Mouse (Mus musculus): ENCODE measurements around the gene Tmem132b. TPM values are rescaled to one million over a fixed set of nuclear protein-coding genes. Genes with fewer than 3 reads are reported as not detected.

The Tmem132b gene
- total and polyA plus RNA-seq, 3 experiments, result not detected

- Histone ChIP-seq H3K36me3 (replicated peaks in 1 of 2; ENCODE audit: control insufficient read depth in 1 of 2, insufficient read depth in 1 of 2, low read length in 1 of 2) (peaks cover 17 to 80% of the 10 kb centered on the region in 2 experiments), H3K9me3 (replicated peaks; ENCODE audit: low read length) (no peaks in the 10 kb centered on the region), H3K4me1 (ENCODE audit: control insufficient read depth in 1 of 2, insufficient read depth in 2 of 2) (peaks cover 0 to 2% of the 10 kb centered on the region in 2 experiments; a peak in 2 of 4 replicates), H3K4me3 (replicated peaks in 1 of 3; ENCODE audit: low read depth in 2 of 3, low read length in 2 of 3, poor library complexity in 1 of 3) (no peak overlapping the region), H3K4me2 (ENCODE audit: insufficient read depth, low read depth, poor library complexity, severe bottlenecking) (no peak overlapping the region), H3K27me3 (replicated peaks) (no peaks in the 10 kb centered on the region), H3K27ac (ENCODE audit: insufficient read depth, low read depth) (no peak overlapping the region), H3K9ac (ENCODE audit: insufficient read depth, low read depth) (no peak overlapping the region), H3K79me2 (replicated peaks; ENCODE audit: control insufficient read depth, extremely low read depth, insufficient read depth, poor library complexity, severe bottlenecking) (no peaks in the 10 kb centered on the region)
- peak; percentile 52 for DNase-seq (ENCODE audit: extremely low read depth)
- dilution Hi-C loops (cut with MboI; ENCODE audit: extremely low pct_ligation_motif_present, extremely low pct_unique_long_range_greater_than_20kb, low sequenced_read_pairs) (no loop called here), in situ Hi-C loops (cut with MboI; ENCODE audit: low pct_ligation_motif_present, low pct_unique_long_range_greater_than_20kb, low sequenced_read_pairs) (no loop called here)
- TF ChIP-seq RAD21 (IDR thresholded peaks at IDR 0.05; ENCODE audit: low read depth, low read length) (peak; percentile 39), TCF12 (IDR thresholded peaks at IDR 0.05; ENCODE audit: low read depth, low read length) (no peak), CTCF (conservative IDR thresholded peaks at IDR 0.05 in 1 of 2, IDR thresholded peaks at IDR 0.05 in 1 of 2; ENCODE audit: low read depth in 2 of 2, low read length in 2 of 2) (peak; percentile 52 to 68; a peak in 3 of 4 replicates), EP300 (IDR thresholded peaks at IDR 0.05; ENCODE audit: low read length) (no peak), SMC3 (IDR thresholded peaks at IDR 0.05; ENCODE audit: low read depth, low read length) (peak; percentile 41)
These were observed 33.6 kb upstream of the Tmem132b start for GRCm38 (mm10) chr5:125497821-125498600.

GRCm38 (mm10) chr5:125501505-125501904 lies 30.1 kb upstream of the Tmem132b start:
- in situ Hi-C loops (cut with MboI; ENCODE audit: low pct_ligation_motif_present, low pct_unique_long_range_greater_than_20kb, low sequenced_read_pairs) (no loop called here), dilution Hi-C loops (cut with MboI; ENCODE audit: extremely low pct_ligation_motif_present, extremely low pct_unique_long_range_greater_than_20kb, low sequenced_read_pairs) (no loop called here)
- Histone ChIP-seq H3K4me1 (ENCODE audit: control insufficient read depth in 1 of 2, insufficient read depth in 2 of 2) (no peaks in the 10 kb centered on the region), H3K9ac (ENCODE audit: insufficient read depth, low read depth) (no peak overlapping the region), H3K4me2 (ENCODE audit: insufficient read depth, low read depth, poor library complexity, severe bottlenecking) (no peak overlapping the region), H3K4me3 (replicated peaks in 1 of 3; ENCODE audit: low read depth in 2 of 3, low read length in 2 of 3, poor library complexity in 1 of 3) (no peak overlapping the region), H3K9me3 (replicated peaks; ENCODE audit: low read length) (no peaks in the 10 kb centered on the region), H3K27ac (ENCODE audit: insufficient read depth, low read depth) (no peak overlapping the region), H3K36me3 (replicated peaks in 1 of 2; ENCODE audit: control insufficient read depth in 1 of 2, insufficient read depth in 1 of 2, low read length in 1 of 2) (peaks cover 25 to 85% of the 10 kb centered on the region in 2 experiments), H3K27me3 (replicated peaks) (no peaks in the 10 kb centered on the region), H3K79me2 (replicated peaks; ENCODE audit: control insufficient read depth, extremely low read depth, insufficient read depth, poor library complexity, severe bottlenecking) (no peaks in the 10 kb centered on the region)
- no peak for TF ChIP-seq ZC3H11A (IDR thresholded peaks at IDR 0.05; ENCODE audit: low read depth, low read length)
- TF ChIP-seq MEF2A (IDR thresholded peaks at IDR 0.05; ENCODE audit: borderline replicate concordance, low read depth, low read length), result no peak
- TF ChIP-seq ZKSCAN1 (IDR thresholded peaks at IDR 0.05; ENCODE audit: borderline replicate concordance, low read depth, low read length), result no peak
- TF ChIP-seq PAX5 (IDR thresholded peaks at IDR 0.05; ENCODE audit: low read length), result no peak
- TF ChIP-seq ELF1 (IDR thresholded peaks at IDR 0.05; ENCODE audit: low read depth, low read length), result no peak
- no peak for TF ChIP-seq USF2 (conservative IDR thresholded peaks at IDR 0.05; ENCODE audit: low read depth, low read length)
- no peak for DNase-seq (ENCODE audit: extremely low read depth)

GRCm38 (mm10) chr5:125502186-125502585 lies 29.4 kb upstream of the Tmem132b start:
- Histone ChIP-seq H3K9ac (ENCODE audit: insufficient read depth, low read depth) (no peak overlapping the region), H3K27me3 (replicated peaks) (no peaks in the 10 kb centered on the region), H3K9me3 (replicated peaks; ENCODE audit: low read length) (no peaks in the 10 kb centered on the region), H3K27ac (ENCODE audit: insufficient read depth, low read depth) (no peak overlapping the region), H3K4me1 (ENCODE audit: control insufficient read depth in 1 of 2, insufficient read depth in 2 of 2) (no peaks in the 10 kb centered on the region), H3K79me2 (replicated peaks; ENCODE audit: control insufficient read depth, extremely low read depth, insufficient read depth, poor library complexity, severe bottlenecking) (no peaks in the 10 kb centered on the region), H3K4me2 (ENCODE audit: insufficient read depth, low read depth, poor library complexity, severe bottlenecking) (no peak overlapping the region), H3K36me3 (replicated peaks in 1 of 2; ENCODE audit: control insufficient read depth in 1 of 2, insufficient read depth in 1 of 2, low read length in 1 of 2) (peaks cover 28 to 89% of the 10 kb centered on the region in 2 experiments), H3K4me3 (replicated peaks in 1 of 3; ENCODE audit: low read depth in 2 of 3, low read length in 2 of 3, poor library complexity in 1 of 3) (no peak overlapping the region)
- no peak for DNase-seq (ENCODE audit: extremely low read depth)
- TF ChIP-seq ZC3H11A (IDR thresholded peaks at IDR 0.05; ENCODE audit: low read depth, low read length) (no peak), SMC3 (IDR thresholded peaks at IDR 0.05; ENCODE audit: low read depth, low read length) (no peak), USF1 (IDR thresholded peaks at IDR 0.05; ENCODE audit: low read depth, low read length) (no peak), MAFK (IDR thresholded peaks at IDR 0.05; ENCODE audit: insufficient replicate concordance, low read length) (peak; percentile 59; the same call in 1 of the 2 replicates), GABPA (IDR thresholded peaks at IDR 0.05; ENCODE audit: insufficient replicate concordance, low read depth, low read length) (no peak), TBP (conservative IDR thresholded peaks at IDR 0.05; ENCODE audit: low read depth, low read length) (no peak), EP300 (IDR thresholded peaks at IDR 0.05; ENCODE audit: low read length) (no peak)
- in situ Hi-C loops (cut with MboI; ENCODE audit: low pct_ligation_motif_present, low pct_unique_long_range_greater_than_20kb, low sequenced_read_pairs) (no loop called here), dilution Hi-C loops (cut with MboI; ENCODE audit: extremely low pct_ligation_motif_present, extremely low pct_unique_long_range_greater_than_20kb, low sequenced_read_pairs) (no loop called here)
